Mouse (Mus musculus): ENCODE data around the gene Gpr155. TPM values are rescaled to one million over a fixed set of nuclear protein-coding genes. Genes with fewer than 3 reads are reported as not detected.

Gene Gpr155
- polyA plus RNA-seq (2016; fragmentation: Nextera tagmentation; extraction: Ambion mirVana), result 3.5 and 4.7 TPM in 2 replicates

DNA sequence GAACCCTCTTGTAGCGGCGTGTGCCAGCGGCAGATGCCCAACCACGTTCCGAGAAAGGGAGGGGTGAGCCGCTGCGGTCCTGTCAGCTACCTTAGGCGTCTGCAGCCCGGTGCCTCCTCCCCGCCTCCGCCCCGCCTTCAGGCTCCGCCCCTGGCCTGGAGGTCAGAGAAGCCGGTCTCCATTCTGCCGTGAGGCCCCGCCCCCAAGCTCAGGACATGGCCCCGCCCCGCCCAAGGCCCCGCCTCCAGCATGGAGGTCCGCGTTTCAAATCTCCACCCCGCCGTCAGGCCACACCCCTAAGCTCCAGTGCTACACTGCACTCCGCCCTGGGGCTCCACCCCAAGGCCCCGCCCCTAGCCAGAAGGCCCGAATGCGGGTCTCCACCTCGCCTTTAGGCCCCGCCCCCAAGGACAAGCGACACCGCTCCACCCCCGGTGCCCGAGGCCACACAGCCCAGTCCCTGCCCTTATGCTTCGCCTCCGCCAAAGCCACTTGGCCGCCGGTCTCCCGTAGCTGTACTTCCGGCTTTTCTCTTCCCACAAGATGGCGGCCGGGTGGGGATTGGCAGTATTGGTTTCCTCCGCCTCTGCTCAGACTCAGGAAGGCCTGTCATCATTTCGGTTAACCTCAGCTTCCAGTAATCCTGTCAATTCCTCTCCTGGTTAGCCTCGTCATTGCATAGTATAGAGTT lies at the start of gene Gpr155:
Gpr155 (minus strand) TSS at position 217 of the 691 bp plus-strand sequence.
- Histone ChIP-seq H3K9me3 (no peaks in the 10 kb centered on the region), H3K36me3 (no peaks in the 10 kb centered on the region), H3K27ac (peak within 1 kb of the TSS; percentile 86), H3K4me1 (peaks cover 9% of the 10 kb centered on the region; the same call in 1 of the 2 replicates), H3K27me3 (ENCODE audit: insufficient read depth, poor library complexity, severe bottlenecking) (no peaks in the 10 kb centered on the region; the same call in 1 of the 2 replicates), H3K4me3 (peak within 1 kb of the TSS; percentile 79)
- 1% methylated on average over 44 of the region's 44 CpGs for WGBS
- peak; percentile 100 for DNase-seq (ENCODE audit: low spot score)

DNA sequence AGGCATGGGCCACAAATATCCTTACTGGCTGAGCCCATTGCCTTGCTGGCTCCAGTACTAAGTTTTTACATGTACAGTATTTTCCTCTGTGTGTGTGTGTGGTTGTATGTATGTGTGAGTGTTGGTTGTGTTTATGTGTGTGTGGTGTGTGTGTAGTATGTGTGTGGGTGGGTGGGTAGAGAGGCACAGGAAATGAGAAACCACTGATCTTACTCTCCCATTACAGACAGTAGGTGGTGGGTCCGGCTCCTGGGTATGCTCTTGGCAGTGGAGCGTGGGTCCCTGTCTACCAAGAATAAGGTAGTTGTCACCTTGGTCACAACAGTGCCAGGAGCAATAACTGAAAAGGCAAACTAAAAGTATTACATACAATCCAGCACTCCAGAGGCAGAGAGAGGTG lies 49.5 kb upstream of the Gpr155 start:
- Histone ChIP-seq H3K9me3 (no peaks in the 10 kb centered on the region), H3K27ac (no peak overlapping the region), H3K4me1 (peaks cover 13% of the 10 kb centered on the region), H3K36me3 (peaks cover 55% of the 10 kb centered on the region), H3K27me3 (ENCODE audit: insufficient read depth, poor library complexity, severe bottlenecking) (no peaks in the 10 kb centered on the region), H3K4me3 (no peak overlapping the region)
- WGBS, result 85% methylated on average over 2 of the region's 2 CpGs
- DNase-seq (ENCODE audit: low spot score), result no peak

DNA sequence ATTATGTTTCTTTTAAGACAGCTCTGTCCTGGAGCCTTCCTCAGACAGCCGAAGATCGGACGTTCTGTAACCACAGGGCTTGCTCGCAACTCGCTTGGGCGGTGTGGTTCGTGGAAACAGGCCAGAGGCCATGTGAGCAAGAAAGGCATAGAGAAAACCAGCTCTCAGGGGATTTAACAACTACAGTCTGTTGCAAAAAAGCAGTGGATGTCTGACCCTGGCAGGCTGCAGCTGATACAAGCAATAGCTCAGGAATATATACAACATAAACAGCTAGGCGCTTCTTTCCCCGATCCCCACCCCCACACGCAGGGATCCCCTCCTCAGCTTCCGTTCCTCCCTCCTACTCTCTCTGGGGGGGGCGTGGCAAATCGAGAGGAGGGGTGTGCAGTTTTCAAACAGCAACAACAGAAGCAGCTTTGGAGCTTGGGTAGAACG lies 45.6 kb upstream of the Gpr155 start:
- WGBS, result 35% methylated on average over 14 of the region's 14 CpGs
- Histone ChIP-seq H3K4me3 (peak overlapping the region; percentile 20; the same call in 1 of the 2 replicates), H3K27ac (peak overlapping the region; percentile 59; the same call in 1 of the 2 replicates), H3K9me3 (no peaks in the 10 kb centered on the region), H3K27me3 (ENCODE audit: insufficient read depth, poor library complexity, severe bottlenecking) (no peaks in the 10 kb centered on the region), H3K36me3 (peaks cover 32% of the 10 kb centered on the region), H3K4me1 (peaks cover 9% of the 10 kb centered on the region)
- no peak for DNase-seq (ENCODE audit: low spot score)

DNA sequence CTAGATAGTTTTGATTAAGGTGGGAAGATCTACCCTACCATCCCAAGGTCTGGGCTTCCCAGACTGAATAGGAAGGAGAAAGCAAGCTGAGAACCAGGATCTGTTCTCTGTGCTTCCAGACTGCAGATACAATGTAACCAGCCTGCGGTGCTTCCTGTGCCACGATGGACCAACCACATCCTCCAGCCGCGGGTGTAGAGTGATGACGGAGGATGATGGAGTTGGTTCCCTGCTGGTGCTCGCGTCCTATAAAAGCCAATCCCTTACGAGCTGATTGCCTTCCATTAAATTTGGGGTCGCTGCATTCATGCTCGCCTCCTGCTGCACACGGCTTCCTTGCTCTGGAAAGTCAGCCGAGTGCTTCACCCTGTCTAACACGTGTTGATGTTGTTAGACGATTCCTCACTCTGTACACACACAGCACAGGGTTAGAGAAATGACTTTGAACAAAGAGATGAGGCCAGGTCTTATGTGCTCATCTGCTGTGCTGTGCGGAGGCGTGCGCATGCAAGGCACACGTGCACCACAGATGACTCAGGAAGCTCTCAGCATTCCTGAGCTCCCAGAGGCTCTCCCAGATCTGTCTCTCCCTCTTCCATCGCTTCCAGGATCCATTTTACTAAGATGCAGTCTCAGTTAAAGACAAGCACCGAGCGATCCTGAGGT lies 42.6 kb upstream of the Gpr155 start:
- peaks cover 7% of the 10 kb centered on the region for H3K4me1 ChIP-seq
- no peaks in the 10 kb centered on the region for H3K9me3 ChIP-seq
- 0 out of 2 replicates have a peak overlapping the region, but pooled peaks have one; percentile 64 for H3K27ac ChIP-seq
- H3K36me3 ChIP-seq, result peaks cover 15% of the 10 kb centered on the region
- no peak overlapping the region for H3K4me3 ChIP-seq
- WGBS, result 63% methylated on average over 21 of the region's 21 CpGs
- DNase-seq (ENCODE audit: low spot score), result no peak
- no peaks in the 10 kb centered on the region for H3K27me3 ChIP-seq (ENCODE audit: insufficient read depth, poor library complexity, severe bottlenecking)

DNA sequence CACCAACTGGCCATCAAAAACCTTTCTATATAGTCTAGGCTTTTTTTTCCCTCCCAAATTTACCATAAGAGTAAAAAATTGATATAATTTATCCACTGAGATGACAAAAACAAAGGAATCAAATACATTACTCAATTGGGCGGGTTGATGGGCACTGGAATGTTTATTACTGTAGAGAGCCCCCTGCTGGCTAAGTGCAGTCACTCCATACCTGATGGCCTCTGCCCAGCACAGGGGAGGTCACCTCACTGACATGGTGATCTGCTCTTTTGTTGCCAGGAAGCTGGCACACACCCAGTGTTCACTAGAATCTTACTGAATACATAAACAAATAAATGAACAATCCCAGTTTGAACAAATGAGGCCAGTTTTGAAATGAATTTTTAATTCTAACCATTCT lies 40.9 kb upstream of the Gpr155 start:
- Histone ChIP-seq H3K4me1 (peaks cover 6% of the 10 kb centered on the region), H3K36me3 (0 out of 2 replicates have a peak, but pooled peaks cover 2% of the 10 kb centered on the region), H3K9me3 (no peaks in the 10 kb centered on the region), H3K27ac (no peak overlapping the region), H3K4me3 (no peak overlapping the region), H3K27me3 (ENCODE audit: insufficient read depth, poor library complexity, severe bottlenecking) (no peaks in the 10 kb centered on the region)
- 30% methylated on average over 1 of the region's 1 CpGs for WGBS
- no peak for DNase-seq (ENCODE audit: low spot score)

DNA sequence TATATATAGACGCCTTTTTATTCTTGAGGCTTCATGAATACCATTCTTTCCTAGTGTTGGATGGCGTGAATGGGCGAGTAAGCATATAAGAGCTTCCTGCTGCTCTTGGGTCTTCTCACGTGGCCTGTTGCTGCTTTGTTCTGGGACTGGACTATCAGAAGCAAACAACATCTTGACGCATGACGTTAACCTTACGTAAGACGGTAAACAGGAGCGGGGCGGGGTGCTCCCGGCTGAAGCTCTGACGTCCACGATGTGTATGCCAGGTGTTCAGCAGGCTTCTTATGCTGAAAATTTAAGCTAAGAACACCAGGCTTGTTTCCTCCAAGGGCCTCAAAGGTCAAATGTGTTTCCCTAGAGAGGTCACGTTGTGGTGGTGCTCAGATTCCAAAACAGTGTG lies 39.5 kb upstream of the Gpr155 start:
- no peaks in the 10 kb centered on the region; the same call in 1 of the 2 replicates for H3K27me3 ChIP-seq (ENCODE audit: insufficient read depth, poor library complexity, severe bottlenecking)
- no peak overlapping the region for H3K4me3 ChIP-seq
- H3K9me3 ChIP-seq, result no peaks in the 10 kb centered on the region
- H3K4me1 ChIP-seq, result peaks cover 4% of the 10 kb centered on the region
- no peaks in the 10 kb centered on the region for H3K36me3 ChIP-seq
- H3K27ac ChIP-seq, result no peak overlapping the region
- WGBS, result 72% methylated on average over 14 of the region's 14 CpGs
- no peak for DNase-seq (ENCODE audit: low spot score)

DNA sequence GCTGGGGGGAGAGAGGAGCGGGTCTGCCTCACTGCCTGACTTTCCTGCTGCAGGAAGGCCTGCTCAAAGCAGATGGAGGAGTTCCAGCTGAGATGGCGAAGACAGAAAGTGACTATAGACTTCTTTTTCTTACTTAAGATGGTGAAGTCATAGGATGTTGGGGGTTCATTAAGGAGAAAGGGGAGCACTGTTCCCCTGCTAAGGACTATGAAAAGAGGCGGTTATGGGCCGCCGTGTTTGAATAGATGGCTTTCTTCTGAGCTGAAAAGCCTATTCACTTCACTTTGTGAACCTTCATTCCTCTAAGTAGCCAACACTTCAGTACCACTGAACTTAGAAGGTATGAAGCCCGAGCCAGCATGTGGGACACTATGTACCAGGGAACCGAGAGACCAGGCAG lies 33.4 kb upstream of the Gpr155 start:
- 70% methylated on average over 7 of the region's 7 CpGs for WGBS
- no peaks in the 10 kb centered on the region; the same call in 1 of the 2 replicates for H3K27me3 ChIP-seq (ENCODE audit: insufficient read depth, poor library complexity, severe bottlenecking)
- H3K4me3 ChIP-seq, result no peak overlapping the region
- H3K27ac ChIP-seq, result no peak overlapping the region
- H3K36me3 ChIP-seq, result no peaks in the 10 kb centered on the region
- H3K4me1 ChIP-seq, result 0 out of 2 replicates have a peak, but pooled peaks cover 4% of the 10 kb centered on the region
- H3K9me3 ChIP-seq, result no peaks in the 10 kb centered on the region
- DNase-seq (ENCODE audit: low spot score), result no peak

DNA sequence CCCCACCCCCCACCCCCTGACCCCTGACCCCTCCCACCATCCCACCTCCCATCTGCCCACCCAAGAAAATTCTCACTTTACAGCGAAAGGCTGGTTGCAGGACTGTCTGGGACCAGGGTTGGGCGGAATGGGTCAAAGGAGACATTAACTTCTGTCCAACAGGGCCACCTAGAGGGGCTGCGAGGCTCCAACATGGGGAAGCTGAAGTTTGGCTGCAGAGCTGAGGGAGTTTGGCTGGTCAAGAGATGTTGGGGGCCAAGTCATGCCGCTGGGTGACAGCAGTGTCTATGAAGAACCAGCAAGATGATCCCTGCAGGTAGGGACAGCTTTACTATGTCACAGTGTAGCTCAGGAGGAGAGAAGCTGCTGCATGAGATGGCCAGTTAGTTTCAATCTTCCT lies 32.9 kb upstream of the Gpr155 start:
- no peaks in the 10 kb centered on the region; the same call in 1 of the 2 replicates for H3K27me3 ChIP-seq (ENCODE audit: insufficient read depth, poor library complexity, severe bottlenecking)
- H3K4me1 ChIP-seq, result 0 out of 2 replicates have a peak, but pooled peaks cover 4% of the 10 kb centered on the region
- 27% methylated on average over 4 of the region's 4 CpGs for WGBS
- no peak for DNase-seq (ENCODE audit: low spot score)
- no peak overlapping the region for H3K4me3 ChIP-seq
- no peaks in the 10 kb centered on the region for H3K9me3 ChIP-seq
- H3K27ac ChIP-seq, result no peak overlapping the region
- no peaks in the 10 kb centered on the region for H3K36me3 ChIP-seq

DNA sequence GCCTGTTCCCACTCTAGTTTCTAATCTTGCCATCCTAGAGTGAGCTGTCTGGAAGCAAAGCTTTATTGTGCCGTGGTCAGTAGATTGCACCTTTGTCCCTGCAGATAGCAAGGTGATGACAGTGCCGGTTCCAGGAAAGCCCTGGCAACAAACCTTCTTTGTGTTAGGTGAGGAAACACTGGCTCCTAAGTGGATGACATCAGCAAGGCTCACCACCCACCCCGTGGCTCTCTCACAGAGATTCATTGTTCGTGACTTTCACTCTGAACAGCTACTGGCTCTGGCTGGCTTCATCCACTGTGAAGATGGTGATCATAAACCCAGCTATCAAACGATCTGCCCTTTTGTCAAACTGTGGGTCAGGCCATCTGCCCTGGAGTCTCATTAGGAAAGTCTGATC lies 29.5 kb upstream of the Gpr155 start:
- 29% methylated on average over 5 of the region's 5 CpGs for WGBS
- Histone ChIP-seq H3K4me1 (0 out of 2 replicates have a peak, but pooled peaks cover 4% of the 10 kb centered on the region), H3K36me3 (no peaks in the 10 kb centered on the region), H3K27ac (no peak overlapping the region), H3K4me3 (no peak overlapping the region), H3K9me3 (no peaks in the 10 kb centered on the region), H3K27me3 (ENCODE audit: insufficient read depth, poor library complexity, severe bottlenecking) (no peaks in the 10 kb centered on the region; the same call in 1 of the 2 replicates)
- DNase-seq (ENCODE audit: low spot score), result no peak

DNA sequence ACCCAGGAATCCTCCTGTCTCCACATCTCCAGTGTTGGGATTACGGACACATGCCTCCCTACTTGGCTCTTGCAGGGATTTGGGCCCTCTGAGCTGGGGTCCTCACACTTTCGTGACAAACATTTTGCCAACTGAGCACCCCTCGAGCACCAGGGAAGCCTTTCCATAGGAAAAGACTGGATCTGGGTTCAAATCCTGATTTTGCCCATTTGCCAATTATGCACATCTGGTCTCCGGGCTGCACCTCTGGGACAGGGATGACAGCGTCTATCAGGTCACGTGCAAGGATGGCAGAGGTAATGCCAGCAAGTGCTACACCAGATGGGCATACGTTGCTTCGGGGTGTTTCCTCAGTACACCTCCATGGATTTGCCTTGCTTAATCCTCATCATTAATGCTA lies 23.7 kb upstream of the Gpr155 start:
- Histone ChIP-seq H3K4me1 (no peaks in the 10 kb centered on the region), H3K9me3 (no peaks in the 10 kb centered on the region), H3K27ac (no peak overlapping the region), H3K36me3 (no peaks in the 10 kb centered on the region), H3K4me3 (no peak overlapping the region), H3K27me3 (ENCODE audit: insufficient read depth, poor library complexity, severe bottlenecking) (no peaks in the 10 kb centered on the region; the same call in 1 of the 2 replicates)
- WGBS, result 85% methylated on average over 8 of the region's 8 CpGs
- DNase-seq (ENCODE audit: low spot score), result peak; percentile 74

DNA sequence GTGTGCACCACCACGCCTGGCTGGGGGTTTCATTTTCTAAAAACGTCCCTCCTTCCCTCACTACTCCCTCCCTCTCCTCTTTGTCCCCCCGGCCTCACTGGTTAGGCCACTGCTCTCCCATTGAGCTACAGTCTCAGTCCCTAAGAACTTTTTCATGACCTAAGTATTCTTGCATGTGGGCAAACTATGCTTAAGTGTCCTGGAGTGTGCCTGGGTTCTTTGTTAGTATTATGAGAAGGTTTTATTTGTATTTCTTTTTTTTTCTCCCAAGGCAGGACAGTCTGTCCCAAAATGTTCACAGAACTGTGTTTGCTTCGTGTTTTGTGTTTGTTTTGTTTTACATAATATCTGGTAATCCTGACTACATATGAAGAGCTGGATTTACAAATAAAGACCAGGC lies 21.3 kb upstream of the Gpr155 start:
- peak; percentile 48 for DNase-seq (ENCODE audit: low spot score)
- Histone ChIP-seq H3K27ac (no peak overlapping the region), H3K36me3 (no peaks in the 10 kb centered on the region), H3K4me3 (no peak overlapping the region), H3K9me3 (no peaks in the 10 kb centered on the region), H3K27me3 (ENCODE audit: insufficient read depth, poor library complexity, severe bottlenecking) (no peaks in the 10 kb centered on the region), H3K4me1 (no peaks in the 10 kb centered on the region)
- 52% methylated on average over 4 of the region's 4 CpGs for WGBS

DNA sequence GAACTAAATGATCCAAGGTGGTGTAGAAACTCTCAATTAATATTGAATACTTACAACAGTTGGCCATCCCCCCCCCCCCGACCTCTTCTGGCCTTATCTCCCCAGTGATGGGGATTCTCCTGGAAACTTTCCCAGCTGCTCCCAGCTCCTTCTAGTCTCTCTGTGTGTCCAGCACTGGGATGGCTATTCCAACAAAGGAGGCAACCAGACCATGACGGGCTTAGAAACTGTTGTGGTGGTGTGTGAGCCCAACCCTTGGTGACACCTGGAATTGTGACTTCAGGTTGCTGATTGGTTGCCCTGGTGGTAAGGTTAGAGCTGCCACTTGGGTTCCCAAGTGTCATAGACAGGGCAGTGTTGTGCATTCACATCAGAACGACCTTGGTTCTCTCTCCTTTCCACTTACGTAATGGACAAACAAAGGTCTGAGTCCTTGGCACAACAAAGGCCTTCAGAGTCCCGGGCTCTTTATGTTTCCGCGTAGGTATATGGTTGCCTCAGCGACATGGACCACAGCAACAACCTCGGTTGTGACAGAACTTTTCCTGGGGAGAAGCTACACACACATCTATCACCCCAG lies 20.1 kb upstream of the Gpr155 start:
- Histone ChIP-seq H3K27ac (no peak overlapping the region), H3K27me3 (ENCODE audit: insufficient read depth, poor library complexity, severe bottlenecking) (no peaks in the 10 kb centered on the region), H3K4me1 (no peaks in the 10 kb centered on the region), H3K9me3 (no peaks in the 10 kb centered on the region), H3K4me3 (no peak overlapping the region), H3K36me3 (no peaks in the 10 kb centered on the region)
- peak; percentile 66 for DNase-seq (ENCODE audit: low spot score)
- WGBS, result 77% methylated on average over 9 of the region's 9 CpGs

DNA sequence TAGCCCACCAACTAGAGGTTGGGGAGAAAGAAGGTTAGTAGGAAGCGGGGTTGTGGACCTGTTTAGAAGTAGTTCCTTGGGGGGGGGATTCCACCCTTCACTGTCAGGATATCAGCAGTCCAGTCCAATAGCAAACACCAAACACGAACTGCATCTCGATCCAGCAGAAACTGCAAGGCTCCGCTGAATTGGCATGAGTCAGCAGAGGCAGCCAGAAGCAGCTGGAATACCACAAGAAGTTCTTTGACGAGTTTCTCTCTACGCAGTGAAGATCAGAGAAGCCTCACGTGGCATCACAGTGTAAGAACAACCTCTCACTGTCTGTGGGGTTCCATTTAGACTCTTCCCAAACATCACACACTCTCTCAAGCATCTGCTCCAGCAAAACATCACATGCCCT lies 18.6 kb upstream of the Gpr155 start:
- Histone ChIP-seq H3K9me3 (no peaks in the 10 kb centered on the region), H3K27me3 (ENCODE audit: insufficient read depth, poor library complexity, severe bottlenecking) (no peaks in the 10 kb centered on the region), H3K4me1 (no peaks in the 10 kb centered on the region), H3K4me3 (no peak overlapping the region), H3K36me3 (no peaks in the 10 kb centered on the region), H3K27ac (no peak overlapping the region)
- 81% methylated on average over 7 of the region's 7 CpGs for WGBS
- no peak for DNase-seq (ENCODE audit: low spot score)

Measured in heart, embryonic 10.5 days (tissue).